Mouse (Mus musculus): ENCODE measurements around the gene Slc25a41. TPM values are rescaled to one million over a fixed set of nuclear protein-coding genes. Genes with fewer than 3 reads are reported as not detected.
"Not testable (repeated sequence)": the region's sequence is repeated elsewhere in the genome, so short reads cannot be mapped to it uniquely, and the experiment has no call there.

Gene Slc25a41
- not detected for total RNA-seq (2021)
- long read RNA-seq, experiment 1, result 0 reads
- long read RNA-seq, experiment 2, result 0 reads

DNA sequence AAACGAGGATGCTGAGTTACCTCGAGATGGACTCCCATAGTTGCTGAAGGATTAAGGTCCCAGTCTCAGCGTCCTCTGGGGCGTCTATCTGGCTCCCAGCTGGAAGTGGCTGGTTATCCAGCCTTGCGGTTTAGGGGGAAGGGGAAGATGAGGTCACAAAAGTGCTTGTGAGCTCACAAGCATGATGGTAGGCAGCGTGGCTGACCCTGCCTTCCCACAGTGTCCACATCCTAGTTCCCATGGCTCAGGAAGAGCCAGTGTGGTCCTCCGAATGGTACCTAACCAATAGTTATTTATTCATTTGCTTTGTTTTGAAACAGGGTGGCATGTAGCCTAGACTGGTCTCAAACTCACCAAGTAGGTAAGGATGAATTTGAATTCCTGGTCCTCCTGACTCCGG lies at the start of gene Slc25a41:
Slc25a41 (minus strand) TSS at position 101 of the 400 bp plus-strand sequence.
- no peak for DNase-seq

DNA sequence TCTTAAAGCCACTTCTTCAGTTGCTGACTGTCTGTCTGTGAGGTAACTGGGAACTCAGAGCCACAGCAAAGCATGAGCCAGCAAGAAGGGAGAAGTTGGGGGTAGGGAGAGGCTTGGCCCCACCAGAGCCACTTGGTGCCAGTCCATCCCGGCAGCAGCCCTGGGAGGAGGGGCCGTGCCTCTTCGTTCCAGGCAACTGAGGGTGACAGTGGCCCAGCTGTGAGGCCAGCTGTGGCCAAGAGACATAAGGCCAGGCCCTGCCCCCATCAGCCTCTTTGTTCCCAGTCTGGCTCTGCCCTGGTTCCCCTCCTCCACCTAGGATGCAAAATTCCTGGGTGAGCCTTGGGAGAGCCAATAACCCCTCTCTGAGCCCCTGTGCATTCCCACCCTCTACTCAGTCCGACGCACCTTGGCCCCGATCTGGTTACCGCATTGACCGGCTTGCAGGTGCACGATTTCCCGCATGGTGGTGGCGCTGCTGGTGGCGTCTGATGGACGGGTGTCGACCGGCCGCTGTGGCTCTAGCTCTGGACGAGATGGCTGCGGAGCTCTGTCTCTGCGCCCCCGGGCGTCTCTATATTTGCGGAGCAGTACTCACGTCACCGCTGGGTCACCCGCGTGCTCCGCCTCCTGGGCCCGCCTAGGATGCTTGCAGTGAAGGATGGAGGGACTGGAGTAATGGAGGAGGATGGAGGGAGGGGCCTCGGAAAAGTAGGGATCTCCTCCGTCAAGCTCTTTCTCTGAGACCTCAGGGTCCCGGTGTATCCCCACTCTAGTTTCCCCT lies 45.8 kb upstream of the Slc25a41 start, which contains the start of gene Tubb4a:
Tubb4a (minus strand) TSS at position 734 of the 784 bp plus-strand sequence.
- DNase-seq, result peak; percentile 38

DNA sequence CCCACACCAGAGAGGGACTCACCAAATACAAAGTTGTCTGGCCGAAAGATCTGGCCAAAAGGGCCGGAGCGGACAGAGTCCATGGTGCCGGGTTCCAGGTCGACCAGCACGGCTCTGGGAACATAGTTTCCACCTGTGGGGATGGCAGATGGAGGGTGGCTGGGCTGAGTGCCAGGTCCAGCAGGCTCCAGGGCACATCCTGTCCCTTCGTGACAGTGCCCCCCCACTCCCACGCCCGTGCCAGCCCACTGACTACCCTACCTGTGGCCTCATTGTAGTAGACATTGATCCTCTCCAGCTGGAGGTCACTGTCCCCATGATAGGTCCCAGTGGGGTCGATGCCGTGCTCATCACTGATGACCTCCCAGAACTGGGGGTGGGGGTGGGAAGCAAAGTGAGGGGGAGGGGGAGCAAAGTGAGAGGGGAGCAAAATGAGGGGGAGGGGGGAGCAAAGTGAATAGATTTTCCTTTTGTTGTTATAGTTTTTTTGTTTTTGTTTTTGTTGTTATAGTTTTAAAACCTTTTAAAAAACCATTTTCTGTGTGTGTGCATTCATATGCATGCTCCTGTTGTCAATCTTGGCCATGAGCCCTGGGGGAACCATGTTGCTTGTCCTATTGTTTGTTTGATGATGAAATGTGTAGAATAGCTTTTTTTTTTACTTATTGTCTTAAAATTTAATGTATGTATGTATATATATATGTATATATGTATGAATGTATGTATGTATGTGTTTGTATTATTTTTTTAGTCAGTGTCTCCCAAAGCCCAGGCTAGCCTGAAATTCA lies 44.7 kb upstream of the Slc25a41 start:
- no peak for DNase-seq

DNA sequence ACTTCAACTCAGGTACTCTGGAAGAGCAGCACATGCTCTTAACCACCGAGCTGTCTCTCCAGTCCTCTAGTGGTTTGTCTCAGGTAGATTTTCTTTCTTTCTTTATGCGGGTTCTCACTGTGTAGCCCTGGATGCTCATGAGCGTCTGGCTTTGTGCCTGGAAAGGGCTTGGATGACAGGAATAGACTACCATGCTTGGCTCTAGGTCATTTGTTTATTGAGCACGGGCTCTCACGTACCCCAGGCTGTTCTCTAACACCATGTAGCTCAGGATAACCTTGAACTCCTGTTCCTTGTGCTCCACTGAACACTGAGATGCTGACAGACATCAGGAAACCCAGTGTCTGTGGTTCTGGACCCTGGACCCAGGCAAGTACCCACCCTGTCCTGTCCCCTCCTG lies 41.0 kb upstream of the Slc25a41 start:
- no peak for DNase-seq

DNA sequence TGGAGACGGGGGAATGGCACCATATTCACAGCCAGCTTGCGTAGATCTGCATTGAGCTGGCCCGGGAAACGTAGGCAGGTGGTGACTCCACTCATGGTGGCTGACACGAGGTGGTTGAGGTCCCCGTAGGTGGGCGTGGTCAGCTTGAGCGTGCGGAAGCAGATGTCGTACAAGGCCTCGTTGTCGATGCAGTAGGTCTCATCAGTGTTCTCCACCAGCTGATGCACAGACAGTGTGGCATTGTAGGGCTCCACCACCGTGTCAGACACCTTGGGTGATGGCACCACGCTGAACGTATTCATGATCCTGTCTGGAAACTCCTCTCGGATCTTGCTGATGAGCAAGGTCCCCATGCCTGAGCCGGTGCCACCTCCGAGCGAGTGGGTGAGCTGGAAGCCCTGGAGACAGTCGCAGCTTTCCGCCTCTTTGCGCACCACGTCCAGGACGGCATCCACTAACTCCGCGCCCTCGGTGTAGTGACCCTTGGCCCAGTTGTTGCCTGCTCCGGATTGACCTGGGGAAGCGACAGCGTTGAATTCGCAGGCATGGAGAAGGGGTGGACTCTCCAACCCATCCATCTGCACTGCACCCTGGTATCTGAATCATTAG lies 39.9 kb upstream of the Slc25a41 start:
- DNase-seq, result no peak

DNA sequence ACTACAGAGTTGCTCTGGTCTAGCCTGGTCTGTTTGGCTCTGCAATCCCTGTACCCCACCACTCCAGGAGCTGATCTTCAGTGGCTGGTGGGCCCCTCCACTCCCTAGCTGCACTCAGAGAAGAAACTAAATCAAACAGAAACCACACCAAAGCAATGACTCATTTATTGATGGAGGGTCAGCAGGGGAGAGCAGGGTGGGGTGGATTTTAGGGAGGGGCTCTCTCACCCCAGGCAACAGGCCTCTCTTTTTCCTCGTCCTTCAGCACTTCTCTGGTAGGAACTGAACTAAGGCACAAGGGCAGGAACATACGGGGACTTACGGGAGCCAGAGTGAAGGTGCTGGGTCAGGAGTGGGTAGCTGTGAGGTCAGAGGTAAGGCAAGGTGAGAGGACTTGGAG lies 38.5 kb upstream of the Slc25a41 start:
- DNase-seq, result no peak

DNA sequence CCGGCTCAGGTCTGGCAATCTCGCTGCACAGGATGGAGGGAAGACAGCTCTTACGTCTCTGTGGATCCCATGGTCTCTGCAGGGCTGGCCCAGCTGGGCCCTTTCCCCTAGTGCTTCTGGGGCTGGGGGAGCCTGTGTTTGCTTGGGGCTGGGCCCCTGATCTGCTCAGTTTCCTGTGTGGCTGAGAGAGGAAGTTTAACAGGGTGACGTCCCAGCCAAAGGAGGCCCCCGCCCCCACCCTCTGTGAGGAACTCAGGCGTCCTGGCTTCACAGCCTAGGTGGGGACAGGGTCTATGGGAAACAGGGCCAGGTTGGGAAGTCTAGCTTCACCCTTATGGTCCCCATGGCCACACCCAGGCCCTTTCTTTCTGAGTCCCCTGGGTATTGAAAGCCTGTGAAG lies 36.9 kb upstream of the Slc25a41 start, which contains the start of gene Dennd1c:
Dennd1c (minus strand) TSS at position 179 of the 400 bp plus-strand sequence.
- no peak for DNase-seq

DNA sequence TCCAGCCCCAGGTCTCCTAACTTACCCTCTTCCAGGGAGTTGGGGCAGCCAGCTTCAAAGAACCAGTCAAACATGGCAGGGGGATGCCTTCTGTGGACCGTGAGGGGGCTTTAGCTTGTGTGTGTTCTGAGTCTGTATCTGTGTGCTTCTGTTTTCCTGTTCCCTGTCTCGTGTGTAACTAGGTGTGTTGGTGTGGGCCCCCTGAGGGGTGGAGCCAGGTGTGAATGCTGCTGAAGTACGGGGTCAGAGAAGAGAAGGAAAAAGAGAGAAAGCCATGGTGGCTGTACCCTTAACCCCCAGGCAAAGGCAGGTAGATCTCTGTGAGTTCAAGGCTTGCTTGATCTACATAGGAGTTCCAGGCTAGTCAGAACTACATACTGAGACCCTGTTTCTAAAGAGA lies 35.5 kb upstream of the Slc25a41 start:
- no peak for DNase-seq

DNA sequence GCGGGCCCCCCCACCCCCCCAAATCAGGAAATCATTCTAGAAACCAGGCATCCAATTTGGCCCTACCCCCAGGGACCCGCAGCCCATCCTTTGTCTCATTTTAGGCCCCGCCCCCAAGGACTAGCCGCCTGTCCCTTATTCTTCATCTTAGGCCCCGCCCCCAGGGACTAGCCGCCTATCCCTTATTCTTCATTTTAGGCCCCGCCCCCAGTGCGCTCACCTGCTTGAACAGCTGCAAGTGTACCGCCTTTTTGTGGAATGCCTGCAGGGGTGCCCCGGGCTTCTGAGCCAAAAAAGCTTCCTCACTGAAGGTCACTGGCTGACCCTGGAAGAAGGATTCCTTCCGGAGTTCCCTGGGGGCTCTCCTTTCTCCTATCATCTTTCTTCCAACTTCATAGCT lies 29.2 kb upstream of the Slc25a41 start:
- DNase-seq, result no peak

DNA sequence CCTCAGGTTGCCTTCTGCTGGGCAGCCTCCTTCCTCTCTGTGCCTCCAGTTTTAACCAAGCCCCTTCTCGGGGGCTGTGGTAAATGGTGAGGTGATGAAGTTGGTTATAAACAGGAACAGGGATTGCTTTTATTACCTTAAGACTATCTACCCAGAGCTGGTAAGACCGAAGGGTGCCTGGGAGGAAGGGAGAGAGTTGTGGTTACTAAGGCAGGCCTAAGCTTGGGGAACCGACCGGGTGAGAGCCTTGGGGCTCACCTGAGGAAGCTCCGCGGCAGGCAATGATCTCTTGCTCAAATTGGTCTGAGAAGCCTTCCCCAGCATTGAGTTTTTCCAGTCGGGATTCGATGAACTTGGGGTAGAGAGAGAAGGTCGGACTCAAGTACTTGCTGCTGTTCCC lies 28.8 kb upstream of the Slc25a41 start:
- no peak for DNase-seq

DNA sequence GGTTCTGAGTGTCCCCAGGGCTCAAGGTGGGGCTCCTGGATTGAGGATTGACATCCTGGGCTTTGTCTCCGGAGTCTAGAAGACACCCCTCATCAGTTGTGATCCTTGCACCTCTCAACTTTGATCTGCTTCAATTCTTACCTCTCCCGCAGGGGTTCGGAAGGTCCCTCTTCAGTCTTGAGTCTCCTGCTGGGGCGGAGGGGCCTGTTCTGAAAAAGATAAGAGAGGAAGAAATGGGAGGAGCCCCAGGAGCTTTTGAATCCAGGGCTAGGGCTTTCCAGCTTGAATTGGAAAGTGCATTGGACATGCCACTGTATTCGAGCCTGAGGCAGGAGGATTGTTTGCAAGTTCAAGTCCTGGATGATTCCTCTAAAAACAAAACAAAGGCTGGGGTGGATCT lies 25.5 kb upstream of the Slc25a41 start:
- no peak for DNase-seq

DNA sequence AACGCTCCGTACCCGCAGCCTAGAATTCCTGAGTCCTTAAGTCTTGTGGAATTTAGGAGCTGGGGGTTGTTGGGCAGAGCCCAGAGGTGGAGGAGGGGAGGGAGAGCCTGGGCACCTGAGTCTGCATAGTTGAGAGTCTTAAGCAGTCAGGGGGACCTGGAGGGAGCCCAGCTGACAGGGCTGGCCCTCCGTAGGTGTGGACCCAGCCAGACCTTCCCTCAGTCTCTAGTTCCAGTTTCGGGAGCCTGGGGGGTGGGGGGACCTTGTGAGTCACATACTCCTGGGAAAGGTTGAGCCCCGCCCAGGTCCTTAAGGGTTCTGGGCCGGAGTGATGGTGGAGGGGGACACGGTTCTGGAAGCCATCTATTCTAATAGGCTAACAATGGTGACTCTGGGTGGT lies 21.6 kb upstream of the Slc25a41 start:
- DNase-seq, result no peak

DNA sequence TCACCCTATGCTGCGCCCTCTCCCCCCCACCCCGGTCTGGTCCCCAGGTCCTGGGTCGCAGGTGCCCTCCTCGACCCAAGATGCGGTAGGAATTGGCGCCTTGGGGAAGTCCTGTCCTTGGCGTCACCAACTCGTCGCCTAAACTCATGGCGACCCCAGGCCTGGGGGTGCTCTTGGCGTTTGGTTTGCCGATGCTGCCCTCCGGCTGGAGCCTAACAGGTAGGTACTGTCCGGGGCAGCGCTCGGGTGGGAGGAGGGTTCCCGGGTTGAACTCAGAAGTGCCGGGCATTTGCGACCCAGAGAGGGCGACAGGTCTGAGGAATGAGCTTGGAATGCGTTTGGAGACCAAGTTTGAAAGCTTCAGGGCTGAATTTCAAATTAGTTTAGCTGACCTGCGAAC lies 21.1 kb upstream of the Slc25a41 start:
- DNase-seq, result no peak

DNA sequence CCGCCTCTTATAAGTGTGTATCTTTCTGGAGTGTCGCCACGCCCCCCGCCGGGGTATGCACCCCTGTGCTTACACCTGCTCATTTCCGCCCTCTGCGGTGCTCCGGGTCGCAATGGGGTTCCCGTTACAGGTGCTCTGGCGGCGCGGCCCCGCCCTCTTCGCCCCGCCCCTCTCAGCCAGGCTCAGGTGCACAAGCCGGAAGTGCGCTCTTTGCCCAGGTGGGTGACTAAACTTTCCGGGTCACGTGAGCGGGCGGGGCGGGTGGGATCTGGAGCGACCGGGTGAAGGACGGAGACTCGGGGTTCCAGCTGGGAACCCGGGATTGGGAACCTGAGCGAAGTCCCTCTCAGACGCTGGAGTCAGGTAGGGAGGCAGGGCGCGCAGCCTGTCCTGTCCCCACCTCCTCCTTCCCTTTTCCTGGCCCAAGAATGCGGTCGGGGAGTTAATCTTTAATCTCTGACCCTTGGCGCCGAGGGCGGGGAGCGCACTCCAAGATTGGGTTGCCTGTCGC lies 20.6 kb upstream of the Slc25a41 start:
- no peak for DNase-seq

DNA sequence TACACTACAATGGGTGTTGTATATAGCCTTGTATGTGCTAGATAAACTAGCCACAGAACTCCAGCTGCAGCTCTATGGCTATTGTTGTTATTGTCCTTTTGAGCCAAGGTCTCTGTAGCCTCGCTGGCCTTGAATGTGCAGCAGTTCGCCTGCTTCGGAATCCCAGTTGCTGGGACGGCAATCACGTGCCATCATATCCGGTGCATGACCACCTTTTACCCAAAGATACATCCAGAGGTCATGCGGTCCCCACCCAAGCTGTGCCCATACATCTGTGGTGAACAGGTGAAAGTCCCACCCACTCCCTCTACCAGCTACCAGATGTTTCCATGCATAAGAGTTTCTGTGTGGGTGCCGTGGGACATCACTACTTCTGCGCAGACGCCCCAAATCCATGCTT lies 19.6 kb upstream of the Slc25a41 start:
- DNase-seq, result no peak

DNA sequence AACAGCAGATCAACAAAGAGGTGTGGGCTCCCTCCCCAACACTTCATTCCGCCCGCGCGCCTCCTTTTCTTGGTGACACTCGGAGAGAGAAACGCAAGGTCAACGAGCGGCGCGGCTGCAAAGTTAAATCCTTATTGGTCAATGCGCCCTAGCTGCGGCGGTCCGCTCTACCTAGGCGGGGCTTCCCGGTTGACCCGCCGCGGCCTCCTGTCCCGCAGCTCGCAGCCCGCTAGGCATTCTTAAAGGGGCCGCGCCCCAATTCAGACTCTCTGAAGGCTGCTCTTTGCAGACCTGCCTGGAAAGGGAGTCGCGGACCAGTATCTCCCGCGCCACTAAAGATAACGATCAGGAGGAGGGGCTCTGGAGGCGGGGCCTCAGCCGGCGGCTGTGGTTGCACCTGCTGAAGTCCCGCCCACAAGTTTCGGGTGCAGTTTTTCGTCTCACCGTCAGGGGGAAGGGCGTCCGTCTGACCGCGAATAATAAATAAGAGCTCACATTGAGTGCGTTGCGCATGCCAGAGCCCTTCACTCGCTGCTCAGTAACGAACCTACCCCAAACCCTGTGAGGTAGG lies 18.9 kb upstream of the Slc25a41 start:
- peak; percentile 88 for DNase-seq

DNA sequence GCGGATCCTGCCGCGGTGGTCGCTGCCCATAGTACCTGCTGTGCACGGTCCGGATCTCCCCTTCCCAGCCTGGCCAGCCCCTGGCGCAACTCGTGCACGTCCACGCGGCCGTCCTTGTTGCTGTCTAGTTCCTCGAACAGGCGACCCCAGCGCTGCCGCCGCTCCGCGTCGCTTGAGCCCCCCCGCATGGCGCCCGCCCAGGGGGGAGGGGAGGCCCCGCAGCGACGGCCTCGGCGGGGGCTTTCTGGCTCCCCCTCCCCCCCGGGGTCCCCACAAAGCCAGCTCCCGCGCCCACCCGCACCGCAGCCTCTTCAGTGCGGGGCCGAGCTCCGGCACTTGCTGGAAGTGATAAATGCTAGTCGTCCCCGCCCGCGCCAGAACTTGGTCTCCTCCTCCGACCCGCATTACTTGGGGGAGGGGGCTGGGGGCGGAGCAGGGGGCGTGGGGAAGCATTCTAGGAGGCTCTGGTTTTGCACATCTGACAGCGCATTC lies 18.1 kb upstream of the Slc25a41 start, which contains the start of gene Slc25a23:
Slc25a23 (minus strand) TSS at position 378 of the 492 bp plus-strand sequence.
- peak; percentile 67 for DNase-seq

DNA sequence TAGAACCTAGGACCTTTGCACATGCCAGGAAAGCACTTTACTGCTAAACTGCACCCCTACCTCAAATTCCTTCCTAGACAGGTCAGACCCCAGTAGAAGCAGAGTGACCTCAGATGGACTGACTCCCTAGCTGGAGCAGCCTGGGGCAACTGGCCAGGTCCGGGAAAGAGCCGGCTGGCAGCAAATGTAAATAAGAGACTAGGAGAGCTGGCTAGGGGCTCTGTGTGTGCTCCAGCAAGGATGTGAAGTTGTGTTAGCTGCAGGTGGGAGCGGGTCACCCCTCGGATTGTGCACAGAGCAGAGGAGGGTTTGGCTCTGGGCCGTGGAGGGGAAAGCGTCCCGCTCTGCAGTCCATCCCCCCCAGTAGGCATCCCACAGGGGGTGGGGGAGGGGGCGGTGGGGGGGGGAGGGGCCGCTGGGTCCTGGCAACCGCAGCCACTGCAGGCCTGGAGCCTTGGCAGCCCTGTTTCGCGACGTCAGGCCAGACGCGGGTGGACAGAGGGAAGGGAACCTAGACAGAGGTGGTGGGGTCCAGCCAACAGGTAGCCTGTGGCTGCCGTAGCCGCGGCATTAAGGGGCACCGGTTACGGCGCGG lies 17.5 kb upstream of the Slc25a41 start, which contains the start of gene Crb3:
Crb3 (plus strand) TSS at position 215 of the 595 bp plus-strand sequence.
- peak; percentile 47 for DNase-seq

DNA sequence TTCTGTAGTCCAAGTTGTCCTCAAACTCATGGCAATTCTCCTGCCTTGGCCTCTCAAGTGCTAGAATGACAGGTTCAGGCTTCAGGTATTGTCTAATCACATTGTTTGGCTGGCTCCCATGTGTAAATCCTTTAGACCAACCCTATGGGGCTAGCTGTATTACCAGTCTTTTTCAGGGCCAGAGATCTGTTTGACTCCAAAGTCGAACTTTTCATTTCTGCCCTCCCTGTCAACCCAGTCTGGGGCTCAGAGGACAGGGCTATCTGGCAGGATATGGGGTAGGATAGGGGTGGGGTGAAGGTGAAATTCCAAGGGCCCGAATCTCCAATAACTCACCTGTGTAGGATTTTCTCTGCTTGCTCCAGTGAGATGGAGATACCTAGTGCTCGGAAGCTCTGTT lies 14.8 kb upstream of the Slc25a41 start:
- no peak for DNase-seq

DNA sequence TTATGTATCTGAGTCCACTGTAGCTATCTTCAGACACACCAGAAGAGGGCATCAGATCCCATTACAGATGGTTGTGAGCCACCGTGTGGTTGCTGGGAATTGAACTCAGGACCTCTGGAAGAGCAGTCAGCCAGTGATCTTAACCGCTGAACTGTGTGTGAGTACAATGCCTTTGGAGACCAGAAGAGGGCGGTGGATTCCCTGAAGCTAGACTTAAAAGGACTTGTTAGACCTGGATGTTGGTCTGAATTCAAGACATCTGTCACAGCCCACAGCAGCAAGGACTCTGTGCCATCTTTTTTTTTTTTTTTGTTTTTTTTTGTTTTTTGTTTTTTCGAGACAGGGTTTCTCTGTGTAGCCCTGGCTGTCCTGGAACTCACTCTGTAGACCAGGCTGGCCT lies 10.2 kb upstream of the Slc25a41 start:
- not testable (repeated sequence) for DNase-seq

DNA sequence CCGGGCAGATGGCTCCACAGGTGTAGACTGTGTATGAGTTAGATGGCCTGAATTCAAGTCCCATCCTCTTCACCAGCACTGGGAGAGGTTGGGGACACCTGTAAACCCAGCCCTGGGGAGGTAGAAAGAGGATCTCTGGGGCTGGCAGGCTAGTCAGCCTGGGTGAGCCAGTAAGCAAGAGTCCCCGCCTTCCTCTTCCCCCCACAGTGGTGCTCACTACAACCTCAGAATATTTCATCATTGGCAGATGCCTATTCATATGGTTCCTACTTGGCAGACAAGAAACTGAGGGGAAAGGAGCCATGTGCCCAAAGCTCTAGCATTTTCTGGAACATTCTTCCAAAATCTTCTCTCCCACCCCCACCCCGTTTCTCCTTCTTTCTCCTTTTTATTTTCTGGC lies 7.4 kb upstream of the Slc25a41 start:
- DNase-seq, result no peak

DNA sequence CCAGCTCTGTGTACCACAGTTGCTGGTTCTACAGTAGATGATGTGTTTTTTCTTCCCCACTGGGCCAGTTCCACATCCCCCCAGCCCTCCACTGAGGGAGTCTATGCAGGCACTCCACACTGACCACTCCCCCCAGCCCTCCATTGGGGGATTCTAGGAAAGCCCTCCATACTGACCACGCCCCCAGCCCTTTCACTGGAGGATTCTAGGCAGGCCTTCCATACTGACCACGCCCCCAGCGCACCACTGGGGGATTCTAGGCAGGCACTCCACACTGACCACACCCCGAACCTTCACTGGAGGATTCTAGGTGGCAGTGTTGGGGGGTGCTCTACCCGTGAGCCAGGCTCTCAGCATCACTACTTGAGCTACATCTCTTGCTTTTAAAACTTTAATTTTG lies 6.0 kb upstream of the Slc25a41 start:
- no peak for DNase-seq
